Mouse (Mus musculus) lung, postnatal 14 days (tissue): ENCODE results near the gene Ccr9.
"Not testable (repeated sequence)": the region's sequence is repeated elsewhere in the genome, so short reads cannot be mapped to it uniquely, and the experiment has no call there.

Experiments
- DNase-seq: peaks from one replicate; pipeline ENCODE4 v3.0.0; 2021

Gene Ccr9

GRCm38 (mm10) chr9:123678327-123679105 lies at the start of gene Ccr9, which contains the start of gene Slc6a20a:
Ccr9 (plus strand) TSS chr9:123678439.
Slc6a20a (minus strand) TSS chr9:123678885.
- peak; percentile 6 for DNase-seq

DNA sequence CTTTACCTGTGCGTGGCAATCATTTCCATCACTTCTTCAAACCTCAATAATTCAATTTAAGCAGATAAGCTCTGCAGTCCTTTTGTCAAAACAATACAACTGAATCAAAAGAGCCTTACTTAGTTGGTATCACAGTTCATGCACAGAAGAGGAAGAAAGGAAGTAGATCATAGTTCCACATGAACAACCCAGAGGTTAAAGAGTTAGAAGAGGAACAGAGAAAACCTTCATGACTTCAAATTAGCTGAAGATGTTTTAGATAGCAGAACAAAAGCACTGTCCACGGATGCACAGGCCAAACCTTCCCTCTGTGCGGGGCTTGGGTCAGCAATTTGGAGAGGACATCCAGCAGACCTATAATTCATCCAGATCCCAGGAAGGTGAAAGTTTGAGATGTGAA lies 46.6 kb upstream of the Ccr9 start:
- no peak for DNase-seq

GRCm38 (mm10) chr9:123632281-123632680 lies 46.0 kb upstream of the Ccr9 start, which contains the start of gene Slc6a20b:
Slc6a20b (minus strand) TSS chr9:123632565.
- no peak for DNase-seq

DNA sequence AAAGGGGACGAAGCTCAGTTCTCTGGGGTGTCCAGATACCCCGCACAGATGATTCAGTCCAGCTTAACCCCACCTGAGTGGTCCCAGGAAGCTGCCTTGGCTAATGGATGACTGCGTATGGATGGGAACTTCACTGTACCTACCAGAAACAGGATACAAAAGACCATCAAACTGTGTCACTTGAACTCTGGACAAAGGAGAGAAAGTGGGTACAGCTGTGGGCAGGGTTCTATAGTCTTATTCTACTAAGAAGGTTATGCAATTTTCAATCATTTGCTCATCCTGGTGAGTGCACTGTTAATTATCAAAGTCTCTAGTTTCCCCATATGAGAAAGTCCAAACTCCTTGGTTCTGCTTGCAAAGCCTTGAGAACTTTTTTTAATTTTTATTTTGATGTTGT lies 45.2 kb upstream of the Ccr9 start:
- no peak for DNase-seq

DNA sequence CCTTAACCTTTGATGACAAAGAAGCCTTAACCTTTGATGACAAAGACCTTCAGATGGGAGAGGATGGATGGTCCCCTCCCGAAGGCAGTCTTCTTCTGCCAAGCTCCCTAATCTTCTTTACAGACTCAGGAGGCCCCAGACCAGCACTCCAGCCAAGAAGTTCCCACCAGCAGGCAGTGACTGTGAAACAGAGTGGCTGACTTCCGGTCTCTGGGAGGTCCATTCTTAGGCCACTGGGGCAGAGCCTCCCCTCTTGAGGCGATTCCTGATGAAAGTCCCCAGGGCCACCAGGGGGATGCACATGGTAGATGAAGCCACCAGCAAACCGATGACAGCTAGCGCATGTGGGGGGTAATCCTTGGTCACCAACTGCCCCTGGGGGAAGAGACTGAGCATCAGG lies 41.5 kb upstream of the Ccr9 start:
- no peak for DNase-seq

GRCm38 (mm10) chr9:123638231-123638630 lies 40.0 kb upstream of the Ccr9 start:
- no peak for DNase-seq

DNA sequence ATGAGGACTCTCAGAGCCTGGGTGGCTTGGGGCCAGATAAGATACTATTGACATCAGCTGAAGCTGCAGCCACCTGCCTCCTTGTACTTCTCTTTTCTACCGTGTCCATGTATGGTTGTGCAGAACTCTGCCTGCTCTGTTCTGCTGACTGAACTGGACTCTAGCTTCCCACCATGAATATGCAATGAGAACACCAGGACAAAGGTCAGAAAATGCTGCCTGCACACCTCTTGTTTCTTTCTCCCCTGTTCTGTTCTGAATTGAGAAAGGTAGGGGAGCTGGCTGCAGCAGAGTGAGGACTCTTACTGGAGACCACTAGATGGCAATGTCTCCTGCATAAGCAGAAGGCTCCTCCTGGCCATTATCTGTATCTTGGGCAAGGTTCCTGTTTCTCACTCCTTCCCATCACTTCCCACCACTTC lies 39.6 kb upstream of the Ccr9 start:
- DNase-seq = peak; percentile 17

DNA sequence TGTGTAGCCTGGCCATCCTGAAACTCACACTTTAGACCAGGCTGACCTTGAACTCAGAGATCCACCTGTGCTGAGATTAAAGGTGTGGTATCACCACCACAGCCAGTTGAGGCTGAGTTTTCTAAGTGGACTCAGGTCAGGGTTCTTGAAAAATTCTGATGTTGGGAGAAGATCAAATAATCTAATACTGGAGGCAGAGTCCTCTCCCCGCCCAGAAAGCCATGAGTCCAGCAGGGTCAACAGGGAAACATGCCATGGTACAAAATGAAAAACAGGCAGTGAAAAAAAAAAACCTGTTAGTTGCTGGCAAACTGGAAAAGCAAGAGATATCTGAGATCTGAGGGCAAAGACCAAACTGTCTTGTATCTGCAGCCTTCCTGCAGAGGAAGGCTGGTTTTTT lies 38.1 kb upstream of the Ccr9 start:
- DNase-seq = no peak

GRCm38 (mm10) chr9:123649785-123650511 lies 28.3 kb upstream of the Ccr9 start:
- DNase-seq = no peak

DNA sequence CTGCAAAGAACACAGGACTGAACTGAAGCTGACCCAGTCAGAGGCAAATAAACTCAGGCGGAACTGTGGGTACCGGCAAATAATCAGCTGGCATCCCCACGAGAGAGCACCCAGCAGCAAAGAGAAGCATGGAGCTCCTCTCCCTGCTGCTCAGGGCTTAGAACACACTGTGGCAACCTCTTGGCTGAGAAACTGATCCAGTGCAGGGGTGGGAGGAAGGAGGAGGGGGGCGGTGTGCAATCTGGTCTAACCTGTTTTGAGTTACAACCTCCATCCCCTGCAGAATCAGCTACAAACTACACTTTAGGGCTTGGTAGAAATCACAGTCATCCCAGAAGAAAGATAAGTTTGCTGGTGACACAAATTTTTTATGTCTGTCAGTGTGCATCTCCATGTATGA lies 26.9 kb upstream of the Ccr9 start:
- no peak for DNase-seq

GRCm38 (mm10) chr9:123657457-123657856 lies 20.8 kb upstream of the Ccr9 start:
- DNase-seq = no peak

DNA sequence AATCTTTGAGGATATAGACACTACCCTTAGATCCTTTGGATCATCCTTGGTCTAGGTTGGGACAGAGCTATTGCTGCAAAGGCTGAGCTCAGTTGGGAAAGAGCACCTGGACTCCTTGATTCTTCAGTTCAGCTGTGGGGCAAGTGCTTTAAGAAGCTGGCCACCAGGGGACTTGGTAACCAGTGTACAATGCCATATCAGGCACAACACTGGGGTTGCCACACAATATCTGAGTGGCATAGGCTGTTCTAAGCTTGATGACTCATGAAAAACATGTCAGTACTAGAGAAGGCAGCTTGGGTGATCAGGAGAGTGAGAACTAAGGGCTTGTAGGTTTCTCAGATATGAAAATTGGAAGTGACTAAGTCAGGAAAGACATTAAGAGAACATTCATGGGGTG lies 19.3 kb upstream of the Ccr9 start:
- no peak for DNase-seq

- DNase-seq = not testable (repeated sequence)
Measured at GRCm38 (mm10) chr9:123659986-123660676, 18.1 kb upstream of the Ccr9 start.

DNA sequence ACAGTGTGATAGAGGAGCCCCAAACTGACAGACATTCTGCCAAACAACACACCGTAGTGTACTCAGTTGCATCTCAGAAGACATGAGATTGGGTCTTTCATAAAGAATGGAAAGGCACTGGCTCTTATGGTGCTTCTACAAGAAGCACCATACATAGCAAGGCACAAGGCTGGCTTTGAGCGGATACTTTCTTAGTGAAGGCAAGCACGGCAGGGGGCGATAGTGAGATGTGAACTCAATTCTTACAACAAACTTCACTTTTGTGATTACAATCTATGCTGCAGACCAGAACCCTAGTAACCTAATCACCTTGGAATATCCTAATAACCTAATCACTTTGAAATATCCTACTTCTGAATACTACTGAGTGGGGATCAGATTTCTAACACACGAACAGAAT lies 12.6 kb upstream of the Ccr9 start:
- DNase-seq = peak; percentile 60

DNA sequence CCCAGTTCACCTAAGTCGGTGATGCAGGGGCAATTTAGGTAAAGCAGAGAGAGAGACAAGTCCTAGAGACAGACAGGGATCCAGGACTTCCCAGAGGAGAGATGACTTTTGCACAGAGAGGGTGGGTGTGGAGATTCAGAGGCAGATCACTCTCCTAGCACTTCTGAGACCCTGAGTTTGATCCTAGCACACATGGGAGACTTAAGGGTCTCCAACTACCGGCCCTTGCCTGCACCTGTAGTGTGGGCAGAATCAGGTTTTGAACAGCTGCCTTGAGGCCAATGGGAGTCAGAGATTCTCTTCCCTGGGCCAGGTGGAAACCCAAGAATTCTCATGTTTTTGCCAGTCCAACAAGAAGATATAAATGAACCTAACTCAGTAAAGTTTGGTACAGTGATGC lies 959 bp downstream of the Ccr9 start:
- DNase-seq = no peak

- no peak for DNase-seq
Measured at GRCm38 (mm10) chr9:123683704-123684103, 5.5 kb downstream of the Ccr9 start.

DNA sequence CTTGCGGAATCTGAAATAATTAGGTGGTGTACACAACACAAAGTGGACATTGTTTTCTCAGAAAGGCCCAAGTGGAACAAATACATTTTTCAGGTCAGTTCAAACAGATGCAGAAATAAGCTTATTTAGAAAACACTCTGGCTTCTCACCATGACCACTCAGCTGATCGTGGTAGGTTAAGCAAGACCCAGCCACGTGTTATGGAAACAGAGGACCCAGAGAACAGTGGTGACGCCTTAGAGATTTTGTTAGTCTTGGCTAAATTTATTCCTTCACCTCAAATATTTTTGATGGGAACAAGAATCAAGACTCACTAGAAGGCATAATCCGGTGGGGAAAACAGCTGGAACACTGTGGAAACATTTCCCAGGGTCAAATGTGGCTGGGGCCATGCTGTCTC lies 8.0 kb downstream of the Ccr9 start:
- no peak for DNase-seq

- no peak for DNase-seq
Measured at GRCm38 (mm10) chr9:123688227-123688626, 10.0 kb downstream of the Ccr9 start.

- no peak for DNase-seq
Measured at GRCm38 (mm10) chr9:123695634-123696302, 17.5 kb downstream of the Ccr9 start.

DNA sequence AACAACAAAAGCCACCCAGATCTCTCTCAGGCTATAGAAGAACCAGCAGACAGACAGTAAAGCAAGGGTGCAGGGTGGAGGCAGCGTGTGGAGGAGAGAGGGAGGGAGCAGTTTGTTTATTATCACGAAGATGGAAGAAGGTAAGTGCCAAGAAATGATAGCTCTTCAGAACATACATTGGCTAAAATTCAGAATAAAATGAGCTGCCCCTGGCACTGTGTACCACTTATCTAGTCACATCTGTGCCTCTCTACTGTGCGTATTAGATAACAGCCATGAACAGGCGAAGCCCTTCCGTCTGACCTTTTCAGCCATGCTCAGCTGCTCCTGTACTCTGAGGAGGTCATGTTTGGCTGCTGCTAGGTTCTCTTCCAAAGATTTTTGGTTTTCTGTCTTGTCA lies 23.6 kb downstream of the Ccr9 start:
- DNase-seq = no peak

GRCm38 (mm10) chr9:123709226-123709625 lies 31.0 kb downstream of the Ccr9 start:
- DNase-seq = no peak

DNA sequence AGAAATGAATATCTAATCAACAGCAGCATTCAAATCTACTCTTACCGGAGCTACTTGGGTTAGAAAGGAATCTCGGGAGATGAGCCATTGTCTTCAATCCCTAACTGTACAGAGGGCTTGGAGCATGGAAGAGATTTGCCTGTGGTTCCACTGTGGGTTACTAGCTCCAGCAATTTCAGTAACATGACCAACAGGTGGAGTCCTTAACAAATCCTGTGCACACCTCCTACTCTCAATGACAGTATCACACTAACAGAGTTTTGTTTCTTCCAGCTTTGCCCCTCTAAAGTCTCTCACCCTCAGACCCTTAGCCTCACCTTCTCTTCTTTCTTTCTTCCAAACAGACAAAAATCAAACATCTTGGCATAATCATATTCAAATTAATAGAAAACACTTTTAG lies 34.9 kb downstream of the Ccr9 start:
- no peak for DNase-seq

GRCm38 (mm10) chr9:123716301-123716700 lies 38.1 kb downstream of the Ccr9 start:
- no peak for DNase-seq
